In genomic region chr8:34744179-34744578, GRCm38 (mm10) we compare ENCODE assay signal across 17 mouse cellular contexts.
DNase-seq lines count a peak whose midpoint lies in the region; ATAC-seq and TF ChIP-seq lines count a peak whose summit lies in the region.
"Had no signal": no experiment of that assay in that cellular context is flagged by ENCODE, and none has a peak within 500 bp of the region (broad histone marks: within the 10 kb centered on the region; RNA-seq: fewer than 3 reads in every experiment).

No protein-coding gene starts in this region.

- no peaks in the 10 kb centered on the region for H3K9me3 ChIP-seq in liver, embryonic 11.5 days (ENCODE audit: control insufficient read depth, low read length)
- H3K9me3 ChIP-seq: embryonic facial prominence, embryonic 10.5 days; forebrain, embryonic 13.5 days; heart, embryonic 13.5 days; hindbrain, embryonic 15.5 days had no signal

- no peaks in the 10 kb centered on the region for H3K79me2 ChIP-seq in macrophage (ENCODE audit: inconsistent target)

- peak; percentile 81 for ATAC-seq in neutrophil, adult 5-6 weeks (ENCODE audit: extremely low read depth, insufficient number of reproducible peaks, low FRiP score, poor library complexity, severe bottlenecking)
- ATAC-seq in liver, embryonic 11.5 days (replicated peaks; ENCODE audit: low FRiP score): no peak
- ATAC-seq in activated CD4-positive, CD25-positive, alpha-beta regulatory T cell, adult 4 months: no peak
- ATAC-seq: forebrain, embryonic 13.5 days had no signal

- H3K27me3 ChIP-seq in liver, embryonic 11.5 days (replicated peaks; ENCODE audit: control insufficient read depth, insufficient read depth, low read length): no peaks in the 10 kb centered on the region
- H3K27me3 ChIP-seq: forebrain, embryonic 13.5 days; heart, embryonic 13.5 days; hindbrain, embryonic 15.5 days had no signal

- H3K4me2 ChIP-seq in liver, embryonic 11.5 days: no peak overlapping the region
- H3K4me2 ChIP-seq: forebrain, embryonic 13.5 days; heart, embryonic 13.5 days; hindbrain, embryonic 15.5 days had no signal

- H3K27ac ChIP-seq in macrophage: peak overlapping the region; percentile 40; the same call in 1 of the 2 replicates
- no peak overlapping the region for H3K27ac ChIP-seq in liver, embryonic 11.5 days (ENCODE audit: low read depth, low read length)
- H3K27ac ChIP-seq: embryonic facial prominence, embryonic 10.5 days; forebrain, embryonic 13.5 days; gastrocnemius, adult 2 months; heart, embryonic 13.5 days; hindbrain, embryonic 15.5 days had no signal

- peak; percentile 23 to 55 for DNase-seq in spleen, postnatal 36 days (ENCODE audit: low spot score in 2 of 2)
- DNase-seq in spleen, adult 12 weeks (ENCODE audit: low spot score): no peak
- no peak for DNase-seq in liver, embryonic 11.5 days (ENCODE audit: low spot score)
- DNase-seq in lung, adult 2 months: no peak
- DNase-seq: adrenal gland, postnatal 10 days; cerebellum, adult 18-20 months; cerebellum, adult 9-11 months; gastrocnemius, adult 2 months; gastrocnemius, postnatal 25 days; heart, postnatal 36 days had no signal

- H3K4me1 ChIP-seq in liver, embryonic 11.5 days (replicated peaks; ENCODE audit: control insufficient read depth, insufficient read depth, low read length): no peaks in the 10 kb centered on the region
- H3K4me1 ChIP-seq in lung, adult 2 months (ENCODE audit: control insufficient read depth, insufficient read depth, low read length): no peaks in the 10 kb centered on the region
- H3K4me1 ChIP-seq: hindbrain, embryonic 15.5 days had no signal

- TF ChIP-seq POLR2A in lung, adult 2 months (IDR thresholded peaks at IDR 0.05; ENCODE audit: borderline replicate concordance, extremely low read depth, low read depth, low read length): no peak

- no peaks in the 10 kb centered on the region for H3K36me3 ChIP-seq in macrophage (ENCODE audit: inconsistent target)
- no peaks in the 10 kb centered on the region for H3K36me3 ChIP-seq in liver, embryonic 11.5 days (ENCODE audit: control insufficient read depth, insufficient read depth, low read length)
- H3K36me3 ChIP-seq: embryonic facial prominence, embryonic 10.5 days; heart, embryonic 13.5 days; hindbrain, embryonic 15.5 days had no signal

- TF ChIP-seq CTCF in lung, adult 2 months (IDR thresholded peaks at IDR 0.05; ENCODE audit: insufficient read depth, low read length): no peak

- H3K9ac ChIP-seq in liver, embryonic 11.5 days (ENCODE audit: low read depth, low read length): no peak overlapping the region
- H3K9ac ChIP-seq: forebrain, embryonic 13.5 days; heart, embryonic 13.5 days; hindbrain, embryonic 15.5 days had no signal

- no peak overlapping the region for H3K4me3 ChIP-seq in macrophage (ENCODE audit: inconsistent target)
- H3K4me3 ChIP-seq in liver, embryonic 11.5 days (ENCODE audit: low read depth, low read length): no peak overlapping the region
- H3K4me3 ChIP-seq in lung, adult 2 months (replicated peaks; ENCODE audit: extremely low read depth, low read depth, low read length): no peak overlapping the region
- H3K4me3 ChIP-seq: embryonic facial prominence, embryonic 10.5 days; forebrain, embryonic 13.5 days; gastrocnemius, adult 2 months; heart, embryonic 13.5 days; hindbrain, embryonic 15.5 days had no signal

Comparison
In these comparisons a context has a peak if more than half of its experiments do, and no peak if none do; other contexts are left out.
1. DNase-seq: peak in spleen, postnatal 36 days (2 of 2); none in spleen, adult 12 weeks (single experiment), liver, embryonic 11.5 days (single experiment) and lung, adult 2 months (single experiment).